Mouse (Mus musculus) heart, postnatal 0 days (tissue): ENCODE results near the gene Rbfox1.

Source experiments
- CTCF ChIP-seq: IDR thresholded peaks from 2 replicates; pipeline ENCODE4 v1.5.1; 2016; ENCODE audit warnings: antibody characterized with exemption, control low read depth, low read depth
- EP300 ChIP-seq: IDR thresholded peaks from 2 replicates; pipeline ENCODE4 v1.6.1; 2016; ENCODE audit warnings: antibody characterized with exemption, low read depth

- no peak for TF ChIP-seq CTCF
- TF ChIP-seq EP300: no peak
Observed at GRCm38 (mm10) chr16:6032563-6032962, 147.4 kb downstream of the Rbfox1 start.
